Mouse (Mus musculus) liver, postnatal 0 days (tissue): Measurements from ENCODE around the gene Drc3.

Experiments
- CTCF ChIP-seq: sonication (generic); IDR thresholded peaks from 2 replicates; pipeline ENCODE4 v1.5.1; 2016; ENCODE audit warnings: antibody characterized with exemption, low read depth
- EP300 ChIP-seq: IDR thresholded peaks from 2 replicates; pipeline ENCODE4 v1.6.1; 2016; ENCODE audit warnings: antibody characterized with exemption, low read depth, mild to moderate bottlenecking

DNA sequence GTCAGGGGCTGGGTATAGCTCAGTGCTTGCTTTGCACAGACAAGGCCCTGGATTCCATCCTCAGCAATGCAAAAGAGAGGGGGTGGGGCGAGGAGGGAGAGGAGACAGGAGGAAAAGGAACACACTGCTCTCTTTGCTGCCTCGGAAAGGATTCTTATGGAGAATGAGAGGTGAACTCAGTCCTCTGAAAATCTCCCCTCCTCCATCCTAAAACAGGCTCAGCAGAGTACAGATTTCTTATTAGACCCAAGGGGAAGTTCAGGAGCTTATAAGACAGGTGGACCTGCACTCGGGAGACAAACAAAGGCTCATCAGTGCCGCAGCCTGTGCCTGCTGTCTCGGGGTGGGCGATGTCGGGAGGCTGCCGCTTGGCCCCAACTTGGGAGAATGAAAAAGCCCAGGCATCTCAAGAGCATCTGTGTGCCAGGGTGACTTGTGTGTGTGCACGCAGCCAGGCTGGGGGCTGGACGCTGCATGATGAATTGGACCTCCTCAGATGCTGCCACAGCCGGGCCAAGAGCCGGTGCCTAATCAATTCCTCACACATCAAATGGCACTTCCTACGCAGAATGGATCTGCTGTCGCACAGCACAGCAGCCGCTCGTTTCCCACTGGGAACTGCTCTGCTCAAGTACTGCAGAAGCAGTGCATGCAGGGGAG is 31.8 kb downstream of the Drc3 start:
- TF ChIP-seq CTCF (no peak), EP300 (no peak)
